Mouse (Mus musculus) T-cell, adult 2 months (primary cell): ENCODE data around the gene Caln1.

ENCODE experiments used
- DNase-seq: peaks from one replicate; pipeline ENCODE4 v3.0.0; 2022; ENCODE audit warnings: low spot score

Caln1 gene

DNA sequence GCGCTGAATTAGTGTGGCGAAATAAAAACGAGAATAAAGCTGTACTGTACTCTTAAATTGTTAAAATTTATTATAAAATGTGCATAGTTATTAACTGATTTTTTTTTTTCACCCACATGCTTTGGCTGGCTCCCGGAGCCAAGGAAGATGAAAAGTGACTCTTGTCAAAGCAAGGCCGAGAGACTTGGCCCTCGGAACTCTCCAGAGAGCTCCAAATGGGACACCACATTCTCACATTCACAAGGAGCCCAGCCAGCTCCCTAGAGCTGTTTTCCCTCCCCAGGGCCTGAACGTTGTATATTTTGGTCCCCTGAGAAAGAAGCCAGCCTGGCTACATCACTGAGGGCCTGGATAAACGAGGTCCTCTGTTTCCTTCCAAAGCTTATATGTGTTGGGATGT lies 25.1 kb downstream of the Caln1 start:
- no peak for DNase-seq

DNA sequence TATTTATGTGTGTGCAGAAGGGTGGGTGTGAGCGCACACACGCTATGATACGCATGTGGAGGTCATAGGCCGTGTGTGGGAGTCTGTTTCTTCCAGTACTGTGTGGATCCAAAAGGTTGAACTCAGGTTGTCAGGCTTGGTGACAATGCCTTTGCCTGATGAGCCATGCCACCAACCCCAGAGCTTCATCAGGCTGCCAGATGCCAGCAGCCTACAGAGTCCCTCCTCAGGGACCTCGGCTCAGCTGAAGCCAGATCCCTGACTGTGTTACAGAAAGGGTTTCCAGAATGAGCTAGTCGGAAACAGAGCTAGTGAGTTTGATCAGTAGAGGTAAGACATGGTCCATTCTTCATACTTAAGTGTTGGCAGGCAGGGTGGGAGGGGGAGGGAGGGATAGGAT lies 25.9 kb downstream of the Caln1 start:
- DNase-seq = no peak

DNA sequence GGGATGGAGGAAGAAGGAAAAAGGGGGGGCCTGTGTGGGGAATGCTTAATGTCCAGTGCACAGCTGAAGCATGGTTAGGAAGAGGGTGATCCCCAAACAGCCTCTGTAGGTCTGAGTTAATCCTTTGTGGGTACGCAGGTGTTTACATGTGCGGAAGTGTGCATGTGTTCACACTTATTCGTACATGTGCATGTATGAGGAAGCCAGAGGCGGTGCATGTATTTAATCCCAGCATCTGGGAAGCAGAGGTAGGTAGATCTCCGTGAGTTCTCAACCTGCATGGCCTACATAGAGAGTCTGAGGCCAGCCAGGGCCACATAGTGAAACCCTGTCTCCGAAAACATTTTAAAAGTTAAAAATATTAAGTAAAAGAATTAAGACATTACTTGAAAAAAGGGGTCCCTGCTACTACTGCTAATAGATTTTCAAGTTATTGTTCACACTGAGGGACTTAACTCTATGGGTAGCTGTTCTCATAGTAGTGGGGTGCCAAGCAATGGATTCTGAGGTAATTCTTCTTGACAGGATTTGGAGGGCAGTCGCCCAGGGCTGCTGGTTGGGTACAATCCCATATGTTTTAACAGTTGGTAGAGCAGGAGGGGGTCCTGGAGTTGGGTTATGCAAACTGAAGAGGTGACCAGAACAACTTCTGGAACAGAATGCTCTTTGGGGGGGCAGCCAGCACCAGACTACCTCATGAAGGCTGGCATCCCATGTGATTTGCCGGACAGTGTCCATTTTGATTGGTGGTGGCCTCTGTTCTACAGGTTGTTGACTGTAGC lies 31.1 kb downstream of the Caln1 start:
- no peak for DNase-seq

DNA sequence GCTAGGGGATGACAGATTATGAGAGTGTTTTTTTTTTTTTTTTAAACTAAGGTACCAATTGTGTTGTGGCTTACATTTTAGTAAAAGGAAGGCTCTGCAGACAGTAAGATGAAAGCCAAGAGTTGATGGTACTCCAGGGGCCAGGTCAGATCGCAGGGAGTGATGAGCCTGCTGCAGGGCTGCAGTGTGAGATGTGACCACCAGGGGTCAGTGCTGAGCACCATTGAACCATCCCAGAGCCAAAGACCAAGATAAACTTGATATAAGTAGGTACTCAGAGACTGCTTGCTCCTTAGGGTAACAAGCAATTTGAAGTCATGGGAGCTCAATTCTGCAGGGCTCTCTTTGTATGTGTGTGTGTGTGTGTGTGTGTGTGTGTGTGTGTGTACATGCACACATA lies 35.9 kb downstream of the Caln1 start:
- DNase-seq = no peak

DNA sequence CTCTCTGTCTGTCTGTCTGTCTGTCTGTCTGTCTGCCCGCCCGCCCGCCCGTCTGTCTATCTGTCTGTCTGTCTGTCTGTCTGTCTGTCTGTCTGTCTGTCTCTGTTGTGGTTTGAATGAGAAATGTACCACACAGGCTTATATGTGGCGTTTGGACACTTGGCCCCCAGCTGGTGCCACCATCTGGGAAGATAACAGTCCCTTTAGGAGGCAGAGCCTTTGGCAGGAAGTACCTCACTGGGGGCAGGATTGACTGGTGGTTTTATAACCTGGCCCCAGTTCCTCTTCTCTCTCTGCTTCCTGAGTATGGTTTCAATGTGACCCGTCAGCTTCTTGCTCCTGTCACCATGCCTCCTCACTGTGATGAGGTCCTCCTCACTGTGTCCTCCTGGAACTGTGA lies 40.5 kb downstream of the Caln1 start:
- no peak for DNase-seq

DNA sequence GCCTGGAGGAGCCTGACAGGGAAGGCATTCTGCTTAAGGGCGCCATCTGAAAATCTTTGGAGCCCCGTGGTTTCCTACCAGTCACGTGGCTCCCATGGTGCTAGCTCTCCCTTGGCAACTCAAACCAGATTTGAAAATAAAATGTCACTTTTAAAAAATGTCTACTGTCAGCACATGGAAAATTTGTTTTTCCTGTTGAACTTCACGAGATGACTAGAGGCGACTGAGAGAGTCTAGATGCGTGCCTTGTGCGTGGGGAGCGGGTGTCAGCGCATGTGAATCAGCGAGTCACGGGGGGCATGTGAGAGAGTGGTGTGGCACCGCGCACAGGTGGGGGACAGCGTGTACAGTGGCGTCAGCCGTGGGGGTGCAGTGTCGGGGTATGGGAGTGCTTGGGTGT lies 42.3 kb downstream of the Caln1 start:
- no peak for DNase-seq

DNA sequence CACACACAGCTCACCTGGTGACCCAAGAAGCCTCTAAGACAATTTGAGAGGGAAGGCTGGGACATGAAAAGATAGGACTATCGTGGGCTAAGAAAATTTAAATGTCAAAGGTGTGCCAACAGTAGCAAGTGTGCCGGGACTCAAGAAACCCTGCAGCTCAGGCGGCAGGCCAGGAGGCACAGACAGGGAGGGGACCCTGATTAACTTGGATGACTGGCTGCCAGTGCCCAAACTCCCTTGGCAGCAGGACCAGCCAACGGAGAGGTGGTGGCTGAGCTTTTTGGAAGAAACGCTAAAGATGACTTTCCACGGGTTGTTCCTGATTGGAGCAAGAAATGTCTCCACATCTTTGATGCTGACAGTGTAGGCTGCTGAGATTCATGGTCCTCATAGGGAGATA lies 78.2 kb downstream of the Caln1 start:
- DNase-seq = no peak

DNA sequence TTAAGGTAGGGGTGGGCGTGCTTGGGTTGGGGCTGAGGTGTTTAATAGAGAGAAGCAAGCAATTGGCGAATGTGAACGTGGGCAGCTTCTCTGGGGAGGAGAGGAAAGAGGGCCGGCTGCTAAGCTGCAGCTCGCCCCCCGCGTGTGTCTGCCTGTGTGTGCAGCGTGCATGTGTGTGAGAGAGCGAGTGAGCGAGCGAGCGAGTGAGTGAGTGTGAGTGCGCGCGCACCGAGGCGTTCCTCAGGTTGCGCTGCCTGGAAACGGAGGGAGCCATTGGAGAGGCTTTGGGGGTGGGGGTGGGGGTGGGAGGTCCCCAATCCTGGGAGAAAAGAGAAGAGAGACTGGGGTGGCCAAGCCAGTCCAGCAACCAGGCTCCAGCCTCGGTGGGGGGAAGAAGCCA lies 79.2 kb downstream of the Caln1 start:
- DNase-seq = no peak

DNA sequence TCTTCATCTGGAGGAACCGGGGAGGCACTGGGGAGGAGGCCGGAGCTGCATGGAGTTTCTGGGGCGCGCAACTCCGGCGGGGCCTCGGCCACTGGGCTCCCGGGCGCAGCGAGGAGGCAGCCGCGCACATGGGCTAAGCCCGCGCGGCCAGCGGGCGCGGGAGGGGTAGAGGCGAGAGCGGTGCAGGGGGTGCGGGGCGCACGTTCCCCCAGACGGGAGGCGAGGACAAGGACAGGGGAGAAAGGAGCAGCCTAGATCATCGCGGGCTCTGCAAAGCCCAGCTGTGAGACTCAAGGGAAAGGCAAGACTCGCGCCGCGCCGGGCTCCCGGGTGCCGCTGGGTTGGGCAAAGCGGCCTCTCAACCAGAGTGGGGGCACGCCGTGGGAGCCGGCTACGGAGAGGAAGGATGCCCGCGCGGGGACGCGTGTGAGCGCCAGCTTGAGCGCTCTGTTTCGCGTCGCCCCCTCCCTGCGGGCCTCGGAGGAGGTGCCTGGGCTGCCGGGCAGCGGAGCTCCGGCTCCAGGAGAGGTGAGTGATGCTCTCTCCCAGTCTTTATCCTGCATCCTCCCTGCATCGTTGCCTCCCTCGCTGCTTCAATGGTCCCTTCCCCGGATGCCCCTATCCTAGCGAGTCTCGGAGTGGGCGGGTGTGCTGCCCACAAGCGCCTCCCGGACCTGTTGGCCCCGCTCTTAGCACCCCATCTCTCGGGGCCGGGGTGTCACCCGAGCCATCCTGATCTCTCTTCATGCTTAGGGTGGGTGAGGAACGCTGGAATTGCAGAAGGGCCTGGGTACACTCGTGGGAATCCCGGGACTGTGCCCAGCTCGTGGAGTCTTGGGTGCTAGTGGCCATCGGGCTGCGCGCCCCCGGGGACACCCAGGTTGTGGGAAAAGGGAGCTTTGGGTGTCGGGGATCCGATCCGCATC lies 79.9 kb downstream of the Caln1 start:
- no peak for DNase-seq

DNA sequence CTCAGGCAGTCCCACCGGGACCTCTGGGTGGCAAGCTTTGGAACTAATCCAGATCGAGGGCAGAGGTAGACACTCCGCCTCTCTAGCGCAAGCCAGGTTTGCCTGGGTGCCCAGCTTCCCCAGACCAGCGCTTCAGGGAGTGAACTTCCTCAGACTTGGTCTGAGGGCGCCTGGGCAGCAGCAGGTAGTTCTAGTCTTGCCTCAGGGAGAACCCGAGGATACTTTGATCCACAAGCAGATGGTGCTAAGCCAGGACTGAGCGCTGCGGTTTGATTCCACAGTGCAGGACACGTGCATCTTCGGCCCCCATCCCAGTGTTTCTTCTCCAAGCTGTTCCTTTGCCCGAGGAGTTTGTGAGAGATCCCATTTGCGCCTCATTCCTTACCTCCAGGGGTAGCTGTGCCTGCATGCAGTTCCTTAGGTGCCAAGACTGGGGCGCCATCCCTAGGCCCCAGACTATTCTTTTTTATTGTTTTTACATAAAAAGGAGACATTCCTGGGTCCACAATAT lies 80.8 kb downstream of the Caln1 start:
- no peak for DNase-seq

DNA sequence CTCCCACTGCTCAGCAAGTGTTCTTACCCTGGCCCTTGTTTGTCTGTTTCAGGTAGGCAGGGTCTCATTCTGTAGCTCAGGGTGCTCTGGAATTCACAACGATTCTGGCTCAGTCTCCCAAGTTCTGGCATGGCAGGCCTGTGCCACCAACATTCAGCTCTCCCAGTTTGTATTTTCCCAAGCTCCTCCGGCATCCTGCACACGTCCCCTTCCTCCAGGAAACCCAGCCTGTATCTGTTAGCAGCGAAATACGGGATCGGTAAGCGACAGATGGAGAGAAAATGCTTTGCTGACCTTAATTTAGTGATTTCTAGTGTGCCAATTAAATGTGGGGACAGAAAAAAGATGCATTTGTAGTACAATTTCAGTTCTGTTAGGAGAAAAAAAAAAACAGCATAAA lies 88.8 kb downstream of the Caln1 start:
- DNase-seq = no peak

DNA sequence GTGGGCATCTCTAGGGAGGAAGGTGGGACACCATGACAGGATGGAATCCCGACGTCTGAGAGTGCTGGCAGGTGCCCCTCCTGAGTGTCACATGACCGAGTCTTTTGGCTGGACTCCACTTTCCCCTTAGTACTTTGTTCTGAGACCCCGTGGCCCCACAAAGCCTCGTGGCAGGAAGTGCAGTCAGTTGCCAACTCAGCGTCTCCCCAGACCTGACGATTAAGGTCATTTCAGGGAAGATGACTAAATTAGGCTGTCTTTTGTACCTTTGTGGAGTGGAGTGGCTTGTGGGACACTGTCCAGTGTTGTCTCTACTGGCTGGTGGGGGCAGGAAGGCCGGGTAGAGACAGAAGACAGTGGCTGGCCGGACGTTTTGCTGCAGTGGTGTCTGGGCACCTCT lies 103.0 kb downstream of the Caln1 start:
- no peak for DNase-seq

DNA sequence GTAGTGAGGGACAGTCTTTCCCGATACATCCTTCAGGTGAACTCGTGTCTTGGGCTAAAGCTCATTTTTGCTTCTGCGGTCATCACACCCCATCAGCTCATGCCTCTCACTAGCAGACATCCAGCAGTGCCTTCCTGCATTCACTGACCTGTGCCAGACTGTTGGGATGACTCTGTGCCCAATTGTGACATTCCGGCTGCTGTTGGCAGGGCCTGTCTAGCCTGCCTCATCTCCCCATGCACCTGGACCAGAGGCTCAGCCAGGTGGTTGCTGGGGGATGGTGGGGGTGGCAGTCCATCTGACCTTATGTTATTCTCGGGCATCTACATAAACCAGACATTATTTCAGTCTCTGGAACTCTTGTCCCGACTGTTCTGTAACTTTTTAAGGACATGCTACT lies 105.6 kb downstream of the Caln1 start:
- DNase-seq = no peak

DNA sequence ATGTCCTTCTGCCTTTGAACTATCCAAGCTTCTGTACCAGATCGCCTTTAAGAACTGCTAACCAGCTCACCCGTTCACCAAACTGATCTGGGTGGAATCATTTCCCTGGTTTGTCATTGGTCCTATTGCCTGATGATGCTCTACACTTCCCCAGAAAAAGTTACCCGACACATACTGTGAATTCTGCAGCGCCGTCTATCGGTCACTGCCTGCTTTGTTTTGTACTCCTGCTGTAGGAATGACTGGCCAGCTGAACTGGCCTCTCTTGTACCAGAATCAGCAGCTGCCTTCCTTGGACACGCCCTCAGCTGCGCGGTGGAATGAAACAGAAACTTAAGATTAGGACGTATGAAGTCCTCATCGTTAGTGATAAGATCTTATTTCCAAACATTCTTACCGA lies 107.5 kb downstream of the Caln1 start:
- no peak for DNase-seq

DNA sequence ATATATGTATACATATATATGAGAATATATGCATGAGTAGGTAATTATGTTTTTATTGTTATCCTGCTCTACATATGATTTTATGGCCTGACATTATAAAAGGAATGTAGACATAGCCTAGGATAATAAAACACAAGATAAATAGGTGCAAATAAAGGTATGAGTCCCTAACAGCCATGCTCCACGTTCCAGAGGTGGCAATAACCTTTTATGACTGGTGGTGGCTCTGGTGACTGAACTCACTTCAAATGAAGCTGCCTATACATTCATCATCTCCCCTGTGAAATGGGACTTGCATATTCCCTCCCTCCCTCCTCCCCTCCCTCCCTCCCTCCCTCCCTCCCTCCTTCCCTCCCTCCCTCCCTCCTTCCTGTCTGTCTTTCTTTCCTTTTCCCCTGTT lies 111.0 kb downstream of the Caln1 start:
- no peak for DNase-seq

DNA sequence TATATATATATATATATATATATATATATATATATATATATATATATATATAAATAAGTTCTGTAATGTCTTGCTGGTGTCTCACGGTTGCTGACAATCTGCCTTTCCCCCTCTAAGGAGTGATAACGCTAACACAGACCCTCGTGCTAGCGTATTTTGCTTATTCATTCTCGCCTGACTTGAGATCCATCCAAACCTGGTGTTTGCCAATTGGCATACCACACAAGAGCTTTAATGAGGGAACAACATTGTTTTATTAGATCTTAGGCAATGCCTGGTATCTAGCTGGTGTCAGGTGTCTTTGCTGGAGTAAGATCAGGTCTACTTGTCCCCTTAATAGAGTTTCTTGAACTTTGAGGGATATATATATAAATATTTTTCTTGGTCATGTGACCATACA lies 122.2 kb downstream of the Caln1 start:
- no peak for DNase-seq

DNA sequence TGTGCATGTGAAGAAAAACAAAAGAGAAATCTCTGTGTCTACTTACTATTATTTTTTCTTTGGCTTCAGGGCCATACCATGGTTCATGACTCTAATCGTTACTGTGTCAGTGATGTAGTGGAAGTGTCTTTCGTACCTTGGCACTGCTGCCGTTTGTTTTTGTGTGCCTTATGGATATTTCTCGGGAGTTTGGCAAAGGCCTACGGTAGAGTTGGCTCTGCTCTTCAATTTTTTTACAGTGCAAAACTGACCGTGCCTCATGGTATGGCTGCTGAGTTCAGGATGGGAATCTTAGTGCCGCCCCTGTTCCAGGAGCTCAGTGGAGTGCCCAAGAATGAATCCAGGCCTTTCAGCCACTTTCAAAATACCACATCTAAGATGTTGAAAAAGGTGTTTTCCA lies 123.0 kb downstream of the Caln1 start:
- no peak for DNase-seq

DNA sequence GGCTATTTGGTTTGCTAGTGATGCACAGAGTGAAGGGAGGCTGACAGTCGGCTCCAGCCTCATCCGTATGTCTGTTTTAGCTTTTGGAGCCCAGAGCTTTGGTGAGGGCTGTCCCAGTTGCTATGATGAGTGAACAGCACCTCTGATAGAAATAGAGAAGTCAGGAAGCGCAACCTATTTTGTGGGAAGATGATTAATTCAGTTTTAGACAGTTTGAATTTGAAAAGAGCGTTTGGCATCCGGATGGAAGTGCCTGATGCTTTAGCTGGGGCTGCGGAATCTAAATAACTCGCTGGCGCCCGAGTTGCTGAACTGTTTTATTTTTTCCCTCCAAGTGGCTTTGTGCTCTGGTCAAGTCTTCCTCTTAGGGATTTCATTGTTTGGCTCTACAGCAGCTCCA lies 133.3 kb downstream of the Caln1 start:
- DNase-seq = no peak

DNA sequence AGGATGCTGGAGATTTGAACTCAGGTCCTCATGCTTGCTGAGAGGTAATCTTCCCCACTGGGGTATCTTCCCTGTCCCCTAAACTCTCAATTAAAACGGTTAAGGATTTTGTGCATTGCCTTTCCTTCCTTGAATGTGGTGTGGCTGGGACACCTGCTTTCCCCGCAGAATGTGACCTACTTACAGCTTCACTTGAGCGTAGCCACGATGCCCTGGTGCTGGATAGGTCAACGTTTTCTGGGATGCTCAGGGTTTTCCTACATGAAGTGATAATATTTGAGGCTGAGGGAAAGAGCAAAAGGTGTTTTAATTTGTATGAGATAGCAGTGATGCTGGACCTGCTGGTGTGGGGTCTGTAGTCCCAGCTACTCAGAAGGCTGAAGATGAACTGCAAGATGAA lies 135.6 kb downstream of the Caln1 start:
- DNase-seq = no peak

DNA sequence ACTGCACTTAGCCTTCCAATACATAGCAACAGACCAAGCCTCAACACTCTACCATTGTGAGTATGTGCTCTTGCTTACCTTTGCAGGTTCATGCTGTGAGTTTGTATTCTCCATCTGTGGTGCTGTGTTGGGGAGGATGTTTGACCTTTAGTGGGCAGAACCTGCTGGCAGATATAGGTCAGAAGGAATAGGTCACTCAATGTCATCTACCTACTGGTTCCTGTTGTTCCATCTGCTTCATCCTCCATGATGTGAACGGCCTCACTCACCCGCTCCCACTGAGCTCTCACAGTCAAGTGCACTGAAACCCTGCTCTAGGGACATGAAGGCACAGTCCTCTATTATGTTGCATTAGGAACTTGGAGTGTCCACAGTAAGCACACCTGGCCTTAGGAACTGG lies 141.3 kb downstream of the Caln1 start:
- DNase-seq = no peak

DNA sequence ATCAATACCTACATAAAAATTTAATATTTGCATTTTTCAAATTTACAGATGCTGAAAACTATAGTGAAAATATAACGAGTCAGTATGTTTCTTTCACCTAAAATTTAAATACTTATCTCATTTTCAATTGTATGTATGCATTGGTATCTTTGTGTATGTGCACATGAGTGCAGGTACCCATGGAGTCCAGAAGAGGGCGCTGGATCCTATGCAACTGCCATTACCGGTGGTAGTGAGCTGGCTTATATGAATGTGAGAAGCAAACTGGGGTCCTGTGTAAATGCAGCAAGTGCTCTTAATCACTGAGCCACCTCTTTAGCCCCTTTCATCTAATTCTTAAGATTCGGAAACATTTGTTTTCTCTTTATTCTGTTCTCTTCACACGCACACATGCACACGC lies 146.1 kb downstream of the Caln1 start:
- DNase-seq = no peak

DNA sequence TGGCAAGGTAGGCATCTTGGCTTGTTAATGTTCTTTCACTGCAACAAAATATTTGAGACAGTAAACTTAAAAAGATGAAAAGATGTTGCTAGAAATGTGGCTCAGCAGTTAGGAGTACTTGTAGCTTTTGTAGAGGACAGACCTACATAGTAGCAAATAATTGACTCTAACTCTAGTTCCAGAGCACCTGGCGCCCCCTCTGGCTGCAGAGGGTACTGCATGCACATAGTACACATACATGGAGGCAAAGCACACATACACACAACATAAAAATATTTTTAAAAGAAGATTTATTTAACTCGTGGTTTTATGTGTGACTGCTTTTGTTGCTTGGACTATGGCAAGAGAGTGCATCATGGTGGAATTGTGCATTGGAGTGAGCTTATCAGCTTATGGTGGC lies 151.3 kb downstream of the Caln1 start:
- no peak for DNase-seq

DNA sequence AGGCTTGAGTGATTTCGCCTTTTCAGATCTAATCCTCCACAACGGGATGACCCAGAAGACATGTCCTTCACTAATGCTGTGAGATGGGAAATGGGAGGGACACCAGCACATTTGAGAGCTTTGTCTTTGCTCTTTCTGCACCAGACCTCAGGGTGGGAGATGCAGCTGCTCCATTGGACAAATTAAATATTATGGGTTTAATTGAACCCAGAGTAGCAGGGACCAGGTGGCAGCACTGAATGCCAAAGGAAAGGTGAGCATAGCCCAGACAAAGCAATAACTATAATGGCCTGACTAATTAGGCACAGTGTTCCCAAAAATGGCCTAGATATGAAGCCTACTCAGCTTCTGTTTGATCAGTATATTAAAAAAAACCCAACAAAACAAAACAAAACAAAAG lies 158.2 kb downstream of the Caln1 start:
- no peak for DNase-seq
